Mouse (Mus musculus): Measurements from ENCODE around the gene Cntnap5c. TPM values are rescaled to one million over a fixed set of nuclear protein-coding genes. Genes with fewer than 3 reads are reported as not detected.
A peak's percentile ranks its signal among the peaks of the same experiment; 100 is the strongest.
"Not testable (repeated sequence)": the region's sequence is repeated elsewhere in the genome, so short reads cannot be mapped to it uniquely, and the experiment has no call there.

The Cntnap5c gene
- polyA plus RNA-seq, 1 experiment from 2014 or later = not detected

DNA sequence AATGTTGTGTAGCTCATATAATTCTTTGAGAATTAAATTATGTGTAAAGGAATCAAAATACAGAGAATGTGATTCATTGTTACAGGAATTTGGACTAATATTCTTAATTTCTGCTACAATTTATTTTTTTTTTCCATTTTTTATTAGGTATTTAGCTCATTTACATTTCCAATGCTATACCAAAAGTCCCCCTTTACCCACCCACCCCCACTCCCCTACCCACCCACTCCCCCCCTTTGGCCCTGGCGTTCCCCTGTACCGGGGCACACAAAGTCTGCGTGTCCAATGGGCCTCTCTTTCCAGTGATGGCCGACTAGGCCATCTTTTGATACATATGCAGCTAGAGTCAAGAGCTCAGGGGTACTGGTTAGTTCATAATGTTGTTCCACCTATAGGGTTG is 86.4 kb downstream of the Cntnap5c start:
- H3K9me3 ChIP-seq; H3K36me3 ChIP-seq (replicated peaks); DNase-seq (ENCODE audit: low spot score); H3K4me3 ChIP-seq; H3K27ac ChIP-seq (replicated peaks); H3K4me1 ChIP-seq; H3K27me3 ChIP-seq (replicated peaks; ENCODE audit: low read depth, poor library complexity, severe bottlenecking): not testable (repeated sequence)
- WGBS = no CpG with 5 or more reads among the region's 4 CpGs

DNA sequence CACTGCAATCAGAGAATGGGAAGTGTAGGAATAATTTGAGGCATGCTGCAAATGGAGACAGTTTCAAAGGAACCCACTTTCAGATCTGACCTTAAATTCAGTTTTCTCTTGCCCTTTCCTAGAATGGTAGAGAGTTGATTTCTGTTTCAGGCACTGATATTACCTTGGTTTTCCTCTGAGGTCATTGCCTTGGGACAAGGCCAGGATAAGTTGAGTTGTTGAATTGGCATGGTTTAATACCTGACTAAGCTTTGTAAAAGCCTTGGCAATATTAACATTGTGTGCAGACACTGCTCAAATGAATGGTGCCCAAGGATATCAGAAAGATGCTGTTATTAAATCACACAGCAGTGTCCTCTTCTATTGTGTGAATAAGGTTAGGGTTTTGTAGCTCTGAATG is 96.6 kb downstream of the Cntnap5c start:
- no peak for DNase-seq (ENCODE audit: low spot score)
- Histone ChIP-seq H3K4me3 (no peak overlapping the region), H3K27me3 (replicated peaks; ENCODE audit: low read depth, poor library complexity, severe bottlenecking) (no peaks in the 10 kb centered on the region), H3K36me3 (replicated peaks) (no peaks in the 10 kb centered on the region), H3K9me3 (no peaks in the 10 kb centered on the region), H3K4me1 (no peaks in the 10 kb centered on the region), H3K27ac (replicated peaks) (no peak overlapping the region)

DNA sequence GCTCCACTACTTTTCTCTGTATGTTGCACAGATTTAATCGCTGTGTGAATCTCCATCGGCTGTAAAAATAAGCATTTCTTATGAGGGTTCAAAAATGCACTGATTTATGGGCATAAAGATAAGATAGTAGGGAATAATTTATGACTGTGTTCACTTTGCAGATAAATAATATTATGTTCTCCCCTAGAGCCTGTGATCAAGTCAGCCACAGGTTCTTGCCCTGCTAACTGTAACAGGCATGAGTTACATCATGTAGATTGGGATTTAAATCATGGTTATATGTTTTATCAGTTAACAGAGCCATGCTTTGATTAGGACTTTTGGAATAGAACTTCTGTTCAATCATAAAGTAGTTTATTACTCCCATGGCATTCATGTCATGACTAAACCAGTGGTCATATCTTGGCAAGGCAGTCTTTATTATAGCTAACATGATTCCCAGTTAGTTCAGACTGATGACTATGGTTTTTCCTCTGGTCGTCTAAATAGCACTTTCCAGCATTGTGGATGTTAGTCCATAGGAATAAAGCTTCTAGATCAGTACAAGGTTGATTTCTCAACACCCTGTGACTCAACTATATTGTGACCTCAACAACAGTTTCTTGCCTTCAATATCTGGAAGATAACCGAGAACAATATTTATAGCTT is 118.5 kb downstream of the Cntnap5c start:
- no peak for DNase-seq (ENCODE audit: low spot score)
- WGBS = 81% methylated on average over 4 of the region's 4 CpGs

DNA sequence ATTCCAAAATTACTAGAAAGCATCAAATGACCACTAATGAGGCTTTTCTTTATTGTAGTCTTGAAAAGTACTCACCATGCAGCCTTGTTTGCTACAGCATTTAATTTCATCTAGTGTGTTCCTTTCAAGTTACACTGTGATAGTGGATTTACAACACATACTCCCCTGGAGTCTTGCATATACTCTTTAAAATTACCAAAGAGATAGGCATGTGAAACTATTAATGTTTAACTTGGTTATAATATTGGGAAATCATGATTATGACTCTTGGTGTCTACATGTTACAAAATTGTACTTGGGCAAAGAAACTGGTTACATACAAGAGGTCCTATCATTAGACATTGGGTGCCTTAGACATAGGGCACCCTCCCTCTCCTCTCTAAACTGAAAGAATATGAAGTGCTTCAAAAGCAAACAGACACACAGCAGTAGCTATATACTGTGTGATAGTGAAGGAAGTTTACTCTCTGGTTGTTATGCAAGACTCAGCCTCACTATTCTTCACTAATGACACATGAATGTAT is 142.5 kb downstream of the Cntnap5c start:
- Histone ChIP-seq H3K9me3 (no peaks in the 10 kb centered on the region), H3K27ac (replicated peaks) (no peak overlapping the region), H3K4me3 (no peak overlapping the region), H3K4me1 (no peaks in the 10 kb centered on the region), H3K27me3 (replicated peaks; ENCODE audit: low read depth, poor library complexity, severe bottlenecking) (no peaks in the 10 kb centered on the region), H3K36me3 (replicated peaks) (no peaks in the 10 kb centered on the region)
- no peak for DNase-seq (ENCODE audit: low spot score)

More for the DNA sequence above, 118.5 kb downstream of the Cntnap5c start:
- Histone ChIP-seq H3K4me1 (no peaks in the 10 kb centered on the region), H3K27me3 (replicated peaks; ENCODE audit: low read depth, poor library complexity, severe bottlenecking) (no peaks in the 10 kb centered on the region), H3K27ac (replicated peaks) (no peak overlapping the region), H3K9me3 (no peaks in the 10 kb centered on the region), H3K36me3 (replicated peaks) (no peaks in the 10 kb centered on the region), H3K4me3 (no peak overlapping the region)

DNA sequence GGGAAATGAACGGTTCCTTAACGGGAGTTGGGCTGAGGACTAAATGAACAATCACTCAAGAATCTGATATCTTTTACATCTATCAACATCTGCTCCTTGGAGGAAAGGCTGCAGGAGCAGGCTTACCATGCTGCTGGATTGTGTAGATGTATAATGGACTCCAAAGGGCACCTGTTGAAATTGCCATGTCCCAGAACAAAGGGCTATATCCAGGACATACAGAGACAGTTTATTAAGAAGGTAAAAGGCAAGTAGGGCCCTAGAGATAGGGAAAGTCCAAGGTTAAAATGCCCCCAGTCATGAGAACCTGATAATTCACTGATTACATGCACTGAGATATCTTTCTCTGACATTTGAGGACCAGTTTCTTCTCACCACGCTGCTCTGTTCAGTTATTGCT is 214.9 kb downstream of the Cntnap5c start:
- DNase-seq (ENCODE audit: low spot score) = no peak
- Histone ChIP-seq H3K9me3 (no peaks in the 10 kb centered on the region), H3K27ac (replicated peaks) (no peak overlapping the region), H3K36me3 (replicated peaks) (no peaks in the 10 kb centered on the region), H3K4me3 (no peak overlapping the region), H3K27me3 (replicated peaks; ENCODE audit: low read depth, poor library complexity, severe bottlenecking) (no peaks in the 10 kb centered on the region), H3K4me1 (no peaks in the 10 kb centered on the region)
- 84% methylated on average over 3 of the region's 3 CpGs for WGBS

DNA sequence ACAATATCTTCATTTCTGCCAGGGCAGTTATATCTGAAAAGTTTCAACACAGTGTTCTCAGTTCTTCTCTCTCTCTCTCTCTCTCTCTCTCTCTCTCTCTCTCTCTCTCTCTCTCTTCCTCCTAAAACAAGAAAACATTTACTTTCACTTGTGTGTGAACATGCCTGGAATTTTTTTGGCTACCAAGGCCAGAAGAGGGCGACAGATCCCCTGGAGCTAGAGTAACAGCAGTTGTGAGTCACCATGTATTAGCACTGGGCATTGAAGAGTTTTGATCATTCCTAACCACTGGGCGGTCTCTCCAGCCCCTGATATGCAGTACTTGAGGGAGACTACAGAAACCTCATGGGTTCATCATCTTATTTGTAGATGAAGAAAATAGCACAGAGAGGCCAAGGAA is 219.1 kb downstream of the Cntnap5c start:
- no peaks in the 10 kb centered on the region for H3K27me3 ChIP-seq (replicated peaks; ENCODE audit: low read depth, poor library complexity, severe bottlenecking)
- H3K4me1 ChIP-seq = no peaks in the 10 kb centered on the region
- H3K4me3 ChIP-seq = no peak overlapping the region
- peak; percentile 35 for DNase-seq (ENCODE audit: low spot score)
- no peak overlapping the region for H3K27ac ChIP-seq (replicated peaks)
- no peaks in the 10 kb centered on the region for H3K36me3 ChIP-seq (replicated peaks)
- no peaks in the 10 kb centered on the region for H3K9me3 ChIP-seq
- WGBS = 46% methylated on average over 2 of the region's 2 CpGs

DNA sequence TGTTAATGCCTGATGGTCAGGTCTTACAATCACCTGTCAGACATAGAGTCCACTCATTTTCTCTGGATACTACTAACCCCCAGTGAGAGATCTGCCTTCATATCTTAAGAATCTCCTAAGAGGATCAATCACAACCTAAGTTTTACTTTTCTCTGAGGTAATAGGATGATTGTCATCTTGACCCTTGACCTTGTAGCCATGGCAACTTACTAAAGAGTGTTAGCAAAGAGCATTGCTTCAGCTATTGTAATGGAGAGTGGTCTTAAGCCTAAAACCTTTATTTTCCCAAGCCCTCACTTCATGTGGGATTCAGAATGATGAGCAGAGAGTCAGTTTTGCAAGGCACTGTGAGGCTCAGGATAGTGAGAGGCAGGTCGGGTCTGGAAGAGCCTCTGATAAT is 227.1 kb downstream of the Cntnap5c start:
- H3K27ac ChIP-seq (replicated peaks) = no peak overlapping the region
- WGBS = 55% methylated on average over 1 of the region's 1 CpGs
- no peaks in the 10 kb centered on the region for H3K36me3 ChIP-seq (replicated peaks)
- no peaks in the 10 kb centered on the region for H3K4me1 ChIP-seq
- no peak for DNase-seq (ENCODE audit: low spot score)
- no peaks in the 10 kb centered on the region for H3K27me3 ChIP-seq (replicated peaks; ENCODE audit: low read depth, poor library complexity, severe bottlenecking)
- no peaks in the 10 kb centered on the region for H3K9me3 ChIP-seq
- H3K4me3 ChIP-seq = no peak overlapping the region

DNA sequence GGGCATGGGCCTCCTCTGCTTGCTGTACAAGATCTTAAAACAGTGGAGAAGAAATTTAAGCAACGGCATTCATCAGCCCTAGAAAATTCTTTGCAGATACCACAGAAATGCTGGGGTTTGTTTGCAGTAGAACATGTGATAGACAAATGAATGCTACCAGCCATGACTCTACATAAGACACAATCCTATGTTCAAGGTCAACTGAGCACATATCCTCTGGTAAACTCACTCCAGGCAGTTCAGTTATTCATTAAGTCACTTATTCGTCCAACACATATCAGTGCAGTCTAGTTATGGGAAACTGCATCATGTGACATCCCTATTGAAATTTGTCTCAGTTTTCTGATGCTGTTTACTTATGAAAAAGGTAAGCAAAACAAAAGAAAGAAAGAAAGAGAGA is 229.7 kb downstream of the Cntnap5c start:
- Histone ChIP-seq H3K9me3 (no peaks in the 10 kb centered on the region), H3K27me3 (replicated peaks; ENCODE audit: low read depth, poor library complexity, severe bottlenecking) (no peaks in the 10 kb centered on the region), H3K27ac (replicated peaks) (no peak overlapping the region), H3K4me3 (no peak overlapping the region), H3K36me3 (replicated peaks) (no peaks in the 10 kb centered on the region), H3K4me1 (no peaks in the 10 kb centered on the region)
- 90% methylated on average over 2 of the region's 2 CpGs for WGBS
- DNase-seq (ENCODE audit: low spot score) = no peak

DNA sequence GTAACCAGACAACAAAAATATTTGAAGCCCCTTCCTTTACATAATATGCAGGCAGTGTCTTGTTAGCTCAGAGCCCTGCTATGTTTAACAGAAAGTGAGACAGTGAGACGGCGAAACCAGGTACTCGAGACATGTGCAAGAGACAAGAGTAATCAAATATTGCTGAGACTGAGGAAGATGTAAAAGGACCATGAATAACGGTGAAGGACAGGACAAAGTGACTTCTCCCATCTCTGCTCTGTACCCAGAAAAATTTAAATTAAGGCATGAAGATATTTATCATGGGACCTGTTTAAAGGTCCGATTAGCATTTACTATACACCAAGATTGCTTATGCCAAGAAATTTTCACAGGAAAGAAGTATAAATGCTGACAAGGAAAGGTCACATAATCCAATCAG is 233.5 kb downstream of the Cntnap5c start:
- no peaks in the 10 kb centered on the region for H3K4me1 ChIP-seq
- no peak overlapping the region for H3K4me3 ChIP-seq
- DNase-seq (ENCODE audit: low spot score) = no peak
- no peaks in the 10 kb centered on the region for H3K36me3 ChIP-seq (replicated peaks)
- no peaks in the 10 kb centered on the region for H3K9me3 ChIP-seq
- 89% methylated on average over 5 of the region's 5 CpGs for WGBS
- no peaks in the 10 kb centered on the region for H3K27me3 ChIP-seq (replicated peaks; ENCODE audit: low read depth, poor library complexity, severe bottlenecking)
- H3K27ac ChIP-seq (replicated peaks) = no peak overlapping the region

DNA sequence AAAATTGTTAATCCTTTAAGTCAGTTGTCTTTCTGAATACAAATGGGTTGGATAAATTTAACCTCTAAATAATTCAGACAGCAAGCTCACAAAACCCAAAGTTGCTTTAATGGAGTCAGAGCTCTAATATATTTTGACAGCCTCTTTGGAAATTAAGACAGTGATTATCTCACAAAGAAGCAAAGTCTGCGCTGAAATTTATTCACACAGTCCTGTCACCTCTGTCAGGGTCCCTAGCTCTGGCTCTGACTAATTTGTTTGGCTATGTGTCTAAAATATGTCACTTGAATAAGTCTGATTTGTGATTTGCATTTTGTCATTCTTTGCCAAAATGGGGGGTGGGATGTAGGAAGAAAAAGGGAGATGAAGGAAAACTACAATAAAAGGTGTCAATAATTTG is 234.0 kb downstream of the Cntnap5c start:
- no peaks in the 10 kb centered on the region for H3K36me3 ChIP-seq (replicated peaks)
- no peaks in the 10 kb centered on the region for H3K9me3 ChIP-seq
- DNase-seq (ENCODE audit: low spot score) = no peak
- no peaks in the 10 kb centered on the region for H3K4me1 ChIP-seq
- no peaks in the 10 kb centered on the region for H3K27me3 ChIP-seq (replicated peaks; ENCODE audit: low read depth, poor library complexity, severe bottlenecking)
- WGBS = 76% methylated on average over 1 of the region's 1 CpGs
- no peak overlapping the region for H3K4me3 ChIP-seq
- no peak overlapping the region for H3K27ac ChIP-seq (replicated peaks)

DNA sequence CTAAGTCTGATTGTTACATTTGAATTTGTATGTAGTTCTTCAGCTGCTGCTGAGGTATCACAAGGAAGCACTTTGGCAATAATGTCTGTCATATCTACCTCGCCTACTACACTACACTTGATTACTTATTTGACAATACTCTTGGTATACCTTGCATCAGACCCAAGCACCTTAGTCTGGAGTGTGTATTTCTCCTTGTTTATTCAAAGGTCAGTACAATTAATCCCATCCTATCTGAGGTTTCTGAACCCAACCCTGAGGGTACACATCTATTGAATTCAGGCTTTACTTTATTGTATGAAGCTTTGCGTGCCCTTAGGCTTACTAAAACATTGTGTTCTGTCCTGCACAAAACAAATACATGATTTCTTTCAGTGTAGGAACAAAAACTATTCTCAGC is 235.1 kb downstream of the Cntnap5c start:
- Histone ChIP-seq H3K27ac (replicated peaks) (no peak overlapping the region), H3K4me1 (no peaks in the 10 kb centered on the region), H3K9me3 (no peaks in the 10 kb centered on the region), H3K27me3 (replicated peaks; ENCODE audit: low read depth, poor library complexity, severe bottlenecking) (no peaks in the 10 kb centered on the region), H3K36me3 (replicated peaks) (no peaks in the 10 kb centered on the region), H3K4me3 (no peak overlapping the region)
- DNase-seq (ENCODE audit: low spot score) = no peak
- WGBS = 88% methylated on average over 2 of the region's 2 CpGs

DNA sequence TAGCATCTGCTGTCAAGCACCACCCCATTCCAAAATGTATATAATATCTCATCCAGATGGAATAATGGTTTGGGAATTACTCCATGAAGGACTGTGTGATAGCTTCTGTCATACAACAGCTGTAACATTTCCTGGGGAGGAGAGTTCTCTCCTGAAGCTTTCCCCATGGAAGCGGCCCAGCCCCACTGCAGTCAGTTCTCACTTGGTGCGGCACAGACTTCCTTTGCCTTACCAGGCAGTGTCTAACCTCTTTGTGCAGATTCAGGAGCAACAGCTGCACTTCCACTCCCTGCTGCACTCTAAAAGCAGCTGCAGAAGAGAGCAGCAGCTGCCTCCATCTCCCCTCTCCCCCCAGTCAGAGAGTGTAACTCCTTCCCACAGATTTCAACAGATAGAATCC is 271.8 kb downstream of the Cntnap5c start:
- DNase-seq (ENCODE audit: low spot score) = no peak
- H3K4me1 ChIP-seq = no peaks in the 10 kb centered on the region
- H3K27me3 ChIP-seq (replicated peaks; ENCODE audit: low read depth, poor library complexity, severe bottlenecking) = no peaks in the 10 kb centered on the region
- no peaks in the 10 kb centered on the region for H3K9me3 ChIP-seq
- H3K4me3 ChIP-seq = no peak overlapping the region
- H3K36me3 ChIP-seq (replicated peaks) = no peaks in the 10 kb centered on the region
- 77% methylated on average over 2 of the region's 2 CpGs for WGBS
- no peak overlapping the region for H3K27ac ChIP-seq (replicated peaks)

DNA sequence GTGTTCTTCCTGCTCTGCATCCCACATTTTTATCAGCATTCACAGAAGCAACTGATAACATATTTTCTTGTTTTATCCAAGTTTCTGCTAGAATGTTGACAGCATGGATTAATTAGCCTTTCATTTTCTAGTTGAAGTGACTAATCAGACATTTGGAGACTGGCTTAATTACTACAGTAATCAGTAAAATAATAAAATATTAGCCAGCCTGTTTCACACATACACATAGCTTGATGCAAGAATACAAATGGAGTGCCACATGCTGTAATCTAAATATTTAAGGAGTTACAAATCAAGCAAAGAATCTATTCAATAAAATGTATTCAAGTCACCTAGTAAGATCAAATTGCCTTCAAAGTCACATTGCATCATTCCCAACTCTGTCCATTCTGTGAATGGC is 275.8 kb downstream of the Cntnap5c start:
- Histone ChIP-seq H3K27ac (replicated peaks) (no peak overlapping the region), H3K4me3 (no peak overlapping the region), H3K36me3 (replicated peaks) (no peaks in the 10 kb centered on the region), H3K9me3 (no peaks in the 10 kb centered on the region), H3K27me3 (replicated peaks; ENCODE audit: low read depth, poor library complexity, severe bottlenecking) (no peaks in the 10 kb centered on the region), H3K4me1 (no peaks in the 10 kb centered on the region)
- DNase-seq (ENCODE audit: low spot score) = no peak

DNA sequence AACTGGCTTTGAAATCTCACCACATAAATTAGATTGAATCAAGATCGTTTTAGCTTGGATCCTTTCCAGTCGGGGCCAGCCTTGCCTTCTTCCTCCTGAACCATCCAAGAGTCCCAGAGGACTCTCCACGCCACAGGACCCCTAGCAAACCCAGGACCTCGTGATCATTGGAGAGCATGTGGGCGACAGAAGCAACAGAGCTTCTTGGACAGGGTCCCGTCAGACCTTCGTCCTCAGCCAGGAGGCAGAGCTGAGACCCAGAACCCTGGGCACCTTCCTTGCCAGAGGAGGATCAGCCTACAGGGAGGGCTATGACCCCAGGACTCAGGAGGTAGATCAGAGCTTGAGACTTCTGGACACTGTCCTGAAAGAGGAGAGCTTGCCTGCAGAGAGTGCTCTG is 300.5 kb downstream of the Cntnap5c start:
- DNase-seq (ENCODE audit: low spot score) = no peak
- H3K36me3 ChIP-seq (replicated peaks) = no peaks in the 10 kb centered on the region
- H3K4me1 ChIP-seq = no peaks in the 10 kb centered on the region
- H3K9me3 ChIP-seq = no peaks in the 10 kb centered on the region
- no peak overlapping the region for H3K27ac ChIP-seq (replicated peaks)
- H3K4me3 ChIP-seq = no peak overlapping the region
- WGBS = 88% methylated on average over 7 of the region's 7 CpGs
- no peaks in the 10 kb centered on the region for H3K27me3 ChIP-seq (replicated peaks; ENCODE audit: low read depth, poor library complexity, severe bottlenecking)

Measured in embryonic facial prominence, embryonic 10.5 days (tissue).